1 mouse cellular context compared by ENCODE assay signal in the genomic region with DNA sequence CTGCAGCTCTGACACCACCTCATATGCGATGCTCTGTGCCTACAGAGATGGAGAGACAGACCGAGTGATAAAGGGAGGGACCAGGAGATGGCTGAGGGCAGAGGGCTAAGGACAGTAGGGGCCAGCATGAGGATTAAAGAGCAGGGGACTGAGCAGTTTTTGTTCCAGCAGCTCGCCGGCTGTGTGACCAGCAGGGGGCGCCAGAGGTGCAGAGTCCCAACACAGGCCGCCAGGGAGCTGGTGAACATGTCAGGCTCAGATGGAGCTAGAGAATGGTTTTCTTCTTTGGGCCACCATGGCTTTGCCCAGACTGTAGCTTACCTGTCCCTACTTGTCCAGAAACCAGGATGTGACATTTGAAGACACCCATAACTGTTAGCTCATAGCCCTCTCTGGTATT.
TF ChIP-seq lines count a peak whose summit lies in the region.

No protein-coding gene starts in this region.

TF ChIP-seq in CH12.LX, 34 proteins besides CTCF, POLR2A, EP300 and RAD21 (continued from another document):
- TF ChIP-seq SIN3A (IDR thresholded peaks at IDR 0.05; ENCODE audit: low read length) (0 out of 2 replicates have a peak, but pooled peaks have one; percentile 23), MAFK (IDR thresholded peaks at IDR 0.05; ENCODE audit: insufficient replicate concordance, low read length) (no peak), GABPA (IDR thresholded peaks at IDR 0.05; ENCODE audit: insufficient replicate concordance, low read depth, low read length) (no peak), CHD1 (IDR thresholded peaks at IDR 0.05; ENCODE audit: low read depth, low read length) (no peak), UBTF (IDR thresholded peaks at IDR 0.05; ENCODE audit: low read depth, low read length) (no peak), POLR2AphosphoS2 (IDR thresholded peaks at IDR 0.05; ENCODE audit: low read depth, low read length) (no peak), ELF1 (IDR thresholded peaks at IDR 0.05; ENCODE audit: low read depth, low read length) (no peak), E2F4 (IDR thresholded peaks at IDR 0.05; ENCODE audit: insufficient replicate concordance, low read depth, low read length) (no peak), PAX5 (IDR thresholded peaks at IDR 0.05; ENCODE audit: low read length) (no peak), MEF2A (IDR thresholded peaks at IDR 0.05; ENCODE audit: borderline replicate concordance, low read depth, low read length) (no peak; the same call in 1 of the 2 replicates), ETS1 (conservative IDR thresholded peaks at IDR 0.05; ENCODE audit: low read depth, low read length) (no peak), TCF12 (IDR thresholded peaks at IDR 0.05; ENCODE audit: low read depth, low read length) (no peak), JUN (IDR thresholded peaks at IDR 0.05; ENCODE audit: insufficient read depth, low read depth, low read length) (no peak), MXI1 (IDR thresholded peaks at IDR 0.05; ENCODE audit: low read depth, low read length) (no peak), SMC3 (IDR thresholded peaks at IDR 0.05; ENCODE audit: low read depth, low read length) (peak; percentile 96), RCOR1 (conservative IDR thresholded peaks at IDR 0.05; ENCODE audit: low read depth, low read length) (no peak), TBP (conservative IDR thresholded peaks at IDR 0.05; ENCODE audit: low read depth, low read length) (no peak), MAZ (IDR thresholded peaks at IDR 0.05; ENCODE audit: low read depth, low read length) (no peak), CHD2 (IDR thresholded peaks at IDR 0.05; ENCODE audit: low read length) (no peak), JUND (conservative IDR thresholded peaks at IDR 0.05; ENCODE audit: low read depth, low read length) (no peak), NRF1 (IDR thresholded peaks at IDR 0.05; ENCODE audit: low read depth, low read length) (0 out of 2 replicates have a peak, but pooled peaks have one; percentile 20), ZC3H11A (IDR thresholded peaks at IDR 0.05; ENCODE audit: low read depth, low read length) (peak; percentile 84), USF2 (conservative IDR thresholded peaks at IDR 0.05; ENCODE audit: low read depth, low read length) (no peak)
